Mouse (Mus musculus) intestine, embryonic 16.5 days (tissue): ENCODE results near the gene Ezh1. TPM values are rescaled to one million over a fixed set of nuclear protein-coding genes. Genes with fewer than 3 reads are reported as not detected.

Experiments used
- ATAC-seq: fragments of 200-750 bp; cut with Nextera tagmentation; 2 replicates; pipeline ENCODE4 v1.8.0; 2017; ENCODE audit warnings: moderate TSS enrichment, moderate library complexity
- H3K27ac ChIP-seq: fragments of 300-500 bp; sonication (generic); 2 replicates; pipeline ENCODE4 v1.5.1; 2014; ENCODE audit warnings: mild to moderate bottlenecking, low read length
- H3K27me3 ChIP-seq: fragments of 300-500 bp; sonication (generic); replicated peaks from 2 replicates; pipeline ENCODE4 v1.6.1; 2014; ENCODE audit warnings: low read length, control low read depth, mixed read lengths; ENCODE audit not compliant: control insufficient read depth, insufficient read depth
- H3K36me3 ChIP-seq: fragments of 300-500 bp; sonication (generic); 2 replicates; pipeline ENCODE4 v1.6.1; 2014; ENCODE audit warnings: low read length, control low read depth; ENCODE audit not compliant: control insufficient read depth, insufficient read depth
- H3K4me1 ChIP-seq: fragments of 300-500 bp; sonication (generic); 2 replicates; pipeline ENCODE4 v1.6.1; 2014; ENCODE audit warnings: low read length, control low read depth, mixed read lengths; ENCODE audit not compliant: control insufficient read depth, insufficient read depth
- H3K4me2 ChIP-seq: fragments of 300-500 bp; sonication (generic); 2 replicates; pipeline ENCODE4 v1.6.1; 2014; ENCODE audit warnings: low read depth, low read length, control low read depth
- H3K4me3 ChIP-seq: fragments of 300-500 bp; sonication (generic); 2 replicates; pipeline ENCODE4 v1.5.1; 2014; ENCODE audit warnings: mild to moderate bottlenecking, low read length
- H3K9ac ChIP-seq: fragments of 300-500 bp; sonication (generic); 2 replicates; pipeline ENCODE4 v1.6.1; 2014; ENCODE audit warnings: low read depth, low read length
- H3K9me3 ChIP-seq: fragments of 300-500 bp; sonication (generic); 2 replicates; pipeline ENCODE4 v1.6.1; 2016; ENCODE audit warnings: low read length, control low read depth; ENCODE audit not compliant: control insufficient read depth
- WGBS: fragments of 180-500 bp; shearing (Covaris S2); extraction: QIAGEN DNeasy Blood & Tissue Kit; methylation state at CpG from one replicate; pipeline ENCODE4 v1.1.7; 2014; 5-methylcytosine and 5-hydroxymethylcytosine counted together
- polyA plus RNA-seq: library from polyadenylated mRNA; unstranded; fragments of >200 nt; fragmentation: Nextera tagmentation; extraction: Ambion mirVana; gene quantifications from 2 replicates; pipeline ENCODE4 v1.2.1, GENCODE M21; 2015

Gene Ezh1
- polyA plus RNA-seq, 1 experiment from 2014 or later: 16.2 TPM

- H3K4me3 ChIP-seq: peak overlapping the region; percentile 29
- 0 out of 2 replicates have a peak, but pooled peaks have one; percentile 44 for ATAC-seq
- H3K9ac ChIP-seq: peak overlapping the region; percentile 48
- no peak overlapping the region for H3K27ac ChIP-seq
- peak overlapping the region; percentile 52 for H3K4me2 ChIP-seq
- H3K36me3 ChIP-seq: no peaks in the 10 kb centered on the region
- H3K4me1 ChIP-seq: peaks cover 16% of the 10 kb centered on the region
- no peaks in the 10 kb centered on the region for H3K9me3 ChIP-seq
- 25% methylated on average over 18 of the region's 19 CpGs for WGBS
- no peaks in the 10 kb centered on the region for H3K27me3 ChIP-seq
These were observed 82.7 kb downstream of the Ezh1 start for GRCm38 (mm10) chr11:101143338-101144225.

DNA sequence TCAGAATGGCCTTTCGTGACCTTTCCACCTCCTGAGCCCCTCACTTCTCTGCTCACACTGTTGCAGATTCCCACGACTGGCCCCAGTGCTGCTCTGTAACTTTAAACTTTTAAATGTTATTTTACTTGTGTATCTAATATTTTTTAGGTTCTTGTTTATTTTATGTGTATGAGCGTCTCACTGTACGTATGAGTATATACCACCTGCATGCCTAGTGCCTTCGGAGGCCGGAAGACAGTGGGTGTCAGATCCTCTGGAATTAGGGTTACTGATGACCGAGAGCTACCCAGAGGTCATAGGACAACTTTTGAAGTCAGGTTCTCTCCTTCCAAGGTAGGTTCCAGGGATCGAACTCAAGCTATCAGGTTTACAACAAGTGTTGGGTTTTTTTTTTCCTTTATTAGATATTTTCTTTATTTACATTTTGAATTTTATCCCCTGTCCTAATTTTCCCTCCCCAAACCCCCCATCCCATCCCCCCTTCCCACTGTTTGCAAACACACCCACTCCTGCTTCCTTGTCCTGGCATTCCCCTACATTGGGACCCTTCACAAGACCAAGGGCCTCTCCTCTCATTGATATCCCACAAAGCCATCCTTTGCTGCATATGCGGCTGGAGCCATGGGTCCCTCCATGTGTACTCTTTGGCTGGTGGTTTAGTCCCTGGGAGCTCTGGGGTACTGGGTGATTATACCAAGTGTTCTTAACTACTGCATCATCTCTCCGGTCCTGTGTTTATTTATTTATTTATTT, 83.9 kb downstream of the Ezh1 start:
- H3K4me3 ChIP-seq: no peak overlapping the region
- no peaks in the 10 kb centered on the region for H3K9me3 ChIP-seq
- no peaks in the 10 kb centered on the region for H3K27me3 ChIP-seq
- no peak for ATAC-seq
- peaks cover 17% of the 10 kb centered on the region for H3K4me1 ChIP-seq
- H3K4me2 ChIP-seq: no peak overlapping the region
- H3K36me3 ChIP-seq: no peaks in the 10 kb centered on the region
- no peak overlapping the region for H3K9ac ChIP-seq
- 86% methylated on average over 10 of the region's 10 CpGs for WGBS
- no peak overlapping the region for H3K27ac ChIP-seq

Other genes with a start within 250 kb of the Ezh1 start
- gene Atp6v0a1, start 217.0 kb downstream of the Ezh1 start, polyA plus RNA-seq: 38.8 and 43.3 TPM in 2 replicates
- gene Naglu, start 156.5 kb downstream of the Ezh1 start, polyA plus RNA-seq: 14.7 and 18.2 TPM in 2 replicates
- 0.10 and 0.16 TPM in 2 replicates for gene Hsd17b1, start 148.1 kb downstream of the Ezh1 start, polyA plus RNA-seq
- gene Coasy, start 143.9 kb downstream of the Ezh1 start, polyA plus RNA-seq: 44.4 and 47.1 TPM in 2 replicates
- gene Mlx, start 139.2 kb downstream of the Ezh1 start, polyA plus RNA-seq: 78.6 and 87.5 TPM in 2 replicates
- 15.0 and 18.1 TPM in 2 replicates for gene Psmc3ip, start 131.0 kb downstream of the Ezh1 start, polyA plus RNA-seq
- gene Retreg3, start 106.6 kb downstream of the Ezh1 start, polyA plus RNA-seq: 12.6 and 13.2 TPM in 2 replicates
- gene Tubg1, start 106.5 kb downstream of the Ezh1 start, polyA plus RNA-seq: 51.0 and 56.3 TPM in 2 replicates
- 3.9 and 4.2 TPM in 2 replicates for gene Tubg2, start 70.6 kb downstream of the Ezh1 start, polyA plus RNA-seq
- 0.86 and 0.87 TPM in 2 replicates for gene Cntnap1, start 55.9 kb downstream of the Ezh1 start, polyA plus RNA-seq
- 9.2 and 10.1 TPM in 2 replicates for gene Plekhh3, start 55.1 kb downstream of the Ezh1 start, polyA plus RNA-seq
- 0.20 and 0.29 TPM in 2 replicates for gene Ccr10, start 51.0 kb downstream of the Ezh1 start, polyA plus RNA-seq
- gene Ramp2, start 19.6 kb upstream of the Ezh1 start, polyA plus RNA-seq: 87.8 and 95.1 TPM in 2 replicates
- gene Vps25, start 27.2 kb upstream of the Ezh1 start, polyA plus RNA-seq: 152 and 155 TPM in 2 replicates
- gene Wnk4, start 34.1 kb upstream of the Ezh1 start, polyA plus RNA-seq: 10.2 and 10.8 TPM in 2 replicates
- 0.84 and 1.0 TPM in 2 replicates for gene Cntd1, start 52.5 kb upstream of the Ezh1 start, polyA plus RNA-seq
- 258 and 278 TPM in 2 replicates for gene Coa3, start 52.7 kb upstream of the Ezh1 start, polyA plus RNA-seq
- gene Becn1, start 75.8 kb upstream of the Ezh1 start, polyA plus RNA-seq: 136 and 145 TPM in 2 replicates
- gene Psme3, start 89.8 kb upstream of the Ezh1 start, polyA plus RNA-seq: 119 and 125 TPM in 2 replicates
- 0.86 and 0.88 TPM in 2 replicates for gene Aoc2, start 98.6 kb upstream of the Ezh1 start, polyA plus RNA-seq
- gene Aoc3, start 104.1 kb upstream of the Ezh1 start, polyA plus RNA-seq: 2.4 and 2.7 TPM in 2 replicates
- gene G6pc, start 141.1 kb upstream of the Ezh1 start, polyA plus RNA-seq: 1.2 and 1.9 TPM in 2 replicates
- gene Aarsd1, start 191.2 kb upstream of the Ezh1 start, polyA plus RNA-seq: 53.6 and 64.0 TPM in 2 replicates
- gene Gm27029, start 198.3 kb upstream of the Ezh1 start, polyA plus RNA-seq: 7.2 and 10.1 TPM in 2 replicates
- gene Rundc1, start 198.6 kb upstream of the Ezh1 start, polyA plus RNA-seq: 16.6 and 19.1 TPM in 2 replicates
- gene Ptges3l, start 198.9 kb upstream of the Ezh1 start, polyA plus RNA-seq: 11.1 and 12.4 TPM in 2 replicates
- gene Rpl27, start 215.8 kb upstream of the Ezh1 start, polyA plus RNA-seq: 251 and 288 TPM in 2 replicates
- gene Ifi35, start 221.9 kb upstream of the Ezh1 start, polyA plus RNA-seq: 29.7 and 31.1 TPM in 2 replicates
- 21.0 and 22.1 TPM in 2 replicates for gene Rnd2, start 238.5 kb upstream of the Ezh1 start, polyA plus RNA-seq
- gene Vat1, start 239.8 kb upstream of the Ezh1 start, polyA plus RNA-seq: 69.9 and 88.2 TPM in 2 replicates